Mouse (Mus musculus) heart, postnatal 0 days (tissue): ENCODE results near the gene Pkig.

Source experiments
- CTCF ChIP-seq: IDR thresholded peaks from 2 replicates; pipeline ENCODE4 v1.5.1; 2016; ENCODE audit warnings: antibody characterized with exemption, control low read depth, low read depth
- EP300 ChIP-seq: IDR thresholded peaks from 2 replicates; pipeline ENCODE4 v1.6.1; 2016; ENCODE audit warnings: antibody characterized with exemption, low read depth

- no peak for TF ChIP-seq EP300
- no peak for TF ChIP-seq CTCF
Observed at GRCm38 (mm10) chr2:163712473-163712872, 54.3 kb downstream of the Pkig start.
